ENCODE assay signal across 21 mouse cellular contexts in genomic region chr2:37519286-37519640, GRCm38 (mm10). TPM values are rescaled to one million over a fixed set of nuclear protein-coding genes. Genes with fewer than 3 reads are reported as not detected.
A peak's percentile ranks its signal among the peaks of the same experiment; 100 is the strongest.
DNase-seq lines count a peak whose midpoint lies in the region; ATAC-seq and TF ChIP-seq lines count a peak whose summit lies in the region.
"Had no signal": no experiment of that assay in that cellular context is flagged by ENCODE, and none has a peak within 500 bp of the region (broad histone marks: within the 10 kb centered on the region; RNA-seq: fewer than 3 reads in every experiment).

No protein-coding gene starts in this region.

- no peaks in the 10 kb centered on the region for H3K9me3 ChIP-seq in hindbrain, embryonic 14.5 days (ENCODE audit: control insufficient read depth, low read length)
- H3K9me3 ChIP-seq in hindbrain, embryonic 10.5 days = no peaks in the 10 kb centered on the region
- H3K9me3 ChIP-seq in lung, postnatal 0 days (ENCODE audit: low read length) = no peaks in the 10 kb centered on the region
- H3K9me3 ChIP-seq in hindbrain, embryonic 16.5 days (ENCODE audit: control insufficient read depth, low read length) = no peaks in the 10 kb centered on the region
- no peaks in the 10 kb centered on the region for H3K9me3 ChIP-seq in midbrain, postnatal 0 days (ENCODE audit: low read length)
- H3K9me3 ChIP-seq: embryonic facial prominence, embryonic 15.5 days; heart, embryonic 15.5 days; neural tube, embryonic 12.5 days had no signal

- no peaks in the 10 kb centered on the region for H3K27me3 ChIP-seq in hindbrain, embryonic 14.5 days (ENCODE audit: control insufficient read depth, insufficient read depth, low read length)
- no peaks in the 10 kb centered on the region for H3K27me3 ChIP-seq in hindbrain, embryonic 10.5 days (ENCODE audit: insufficient read depth, poor library complexity, severe bottlenecking)
- H3K27me3 ChIP-seq in lung, postnatal 0 days (replicated peaks; ENCODE audit: insufficient read depth, low read length) = no peaks in the 10 kb centered on the region
- no peaks in the 10 kb centered on the region for H3K27me3 ChIP-seq in hindbrain, embryonic 16.5 days (replicated peaks; ENCODE audit: control insufficient read depth, insufficient read depth, low read length)
- no peaks in the 10 kb centered on the region for H3K27me3 ChIP-seq in midbrain, postnatal 0 days (ENCODE audit: insufficient read depth, low read length)
- H3K27me3 ChIP-seq: embryonic facial prominence, embryonic 15.5 days; heart, embryonic 15.5 days; neural tube, embryonic 12.5 days had no signal

- no peak overlapping the region for H3K27ac ChIP-seq in hindbrain, embryonic 14.5 days
- no peak overlapping the region for H3K27ac ChIP-seq in hindbrain, embryonic 10.5 days
- H3K27ac ChIP-seq in lung, postnatal 0 days (ENCODE audit: low read length) = no peak overlapping the region
- H3K27ac ChIP-seq in hindbrain, embryonic 16.5 days (ENCODE audit: low read depth, low read length) = no peak overlapping the region
- H3K27ac ChIP-seq in midbrain, postnatal 0 days (ENCODE audit: low read depth, low read length) = no peak overlapping the region
- H3K27ac ChIP-seq: embryonic facial prominence, embryonic 15.5 days; heart, embryonic 15.5 days; neural tube, embryonic 12.5 days had no signal

- no peak for ATAC-seq in hindbrain, embryonic 14.5 days (ENCODE audit: low FRiP score)
- ATAC-seq in lung, postnatal 0 days = peak; percentile 58
- ATAC-seq in hindbrain, embryonic 16.5 days = no peak
- ATAC-seq in midbrain, postnatal 0 days (ENCODE audit: low FRiP score) = no peak

- 0 out of 2 replicates have a peak overlapping the region, but pooled peaks have one; percentile 36 for H3K9ac ChIP-seq in hindbrain, embryonic 14.5 days
- H3K9ac ChIP-seq in lung, postnatal 0 days (replicated peaks; ENCODE audit: low read depth) = no peak overlapping the region
- no peak overlapping the region for H3K9ac ChIP-seq in hindbrain, embryonic 16.5 days (ENCODE audit: low read depth, low read length)
- no peak overlapping the region for H3K9ac ChIP-seq in midbrain, postnatal 0 days (replicated peaks; ENCODE audit: low read length, poor library complexity, severe bottlenecking)
- H3K9ac ChIP-seq: embryonic facial prominence, embryonic 15.5 days; heart, embryonic 15.5 days; neural tube, embryonic 12.5 days had no signal

- no peak for DNase-seq in hindbrain, embryonic 14.5 days (ENCODE audit: low spot score)
- DNase-seq in hindbrain, embryonic 10.5 days (ENCODE audit: low spot score) = no peak
- DNase-seq in lung, postnatal 0 days (ENCODE audit: low spot score) = peak; percentile 32
- no peak for DNase-seq in lung, postnatal 14 days
- no peak for DNase-seq in midbrain, postnatal 0 days (ENCODE audit: low spot score)
- DNase-seq in left cerebral cortex, postnatal 4 days = no peak
- no peak for DNase-seq in layer of hippocampus, adult 9-10 months (ENCODE audit: low spot score)
- DNase-seq: B cell, adult 2 months; cerebellum, adult 2 months; cerebellum, postnatal 36 days; gastrocnemius, postnatal 36 days; kidney, adult 2 months; kidney, postnatal 10 days; layer of hippocampus, postnatal 36 days; liver; right cerebral cortex, postnatal 14 days; spleen, adult 18-20 months had no signal

- no peak for TF ChIP-seq CTCF in lung, postnatal 0 days (IDR thresholded peaks at IDR 0.05)
- TF ChIP-seq CTCF in midbrain, postnatal 0 days (IDR thresholded peaks at IDR 0.05) = no peak

- intact Hi-C loops in left cerebral cortex, postnatal 4 days (cut with DNase I) = loop anchor here (5.0 kb wide), 1 partner anchor 253 kb away; no protein-coding TSS in a partner anchor

- 0 out of 2 replicates have a peak, but pooled peaks cover 18% of the 10 kb centered on the region for H3K36me3 ChIP-seq in hindbrain, embryonic 14.5 days (replicated peaks; ENCODE audit: control insufficient read depth, insufficient read depth)
- H3K36me3 ChIP-seq in hindbrain, embryonic 10.5 days = peaks cover 24% of the 10 kb centered on the region
- H3K36me3 ChIP-seq in lung, postnatal 0 days (ENCODE audit: insufficient read depth, low read length) = no peaks in the 10 kb centered on the region; the same call in 1 of the 2 replicates
- H3K36me3 ChIP-seq in hindbrain, embryonic 16.5 days (ENCODE audit: control insufficient read depth, insufficient read depth, low read length) = no peaks in the 10 kb centered on the region
- H3K36me3 ChIP-seq in midbrain, postnatal 0 days (ENCODE audit: insufficient read depth, low read length) = no peaks in the 10 kb centered on the region
- H3K36me3 ChIP-seq: heart, embryonic 15.5 days had no signal

- peaks cover 34% of the 10 kb centered on the region for H3K4me1 ChIP-seq in hindbrain, embryonic 14.5 days (replicated peaks; ENCODE audit: control insufficient read depth, insufficient read depth, low read length)
- H3K4me1 ChIP-seq in hindbrain, embryonic 10.5 days (replicated peaks) = peaks cover 14% of the 10 kb centered on the region
- no peaks in the 10 kb centered on the region for H3K4me1 ChIP-seq in lung, postnatal 0 days (ENCODE audit: insufficient read depth, low read depth, low read length)
- peaks cover 14% of the 10 kb centered on the region for H3K4me1 ChIP-seq in hindbrain, embryonic 16.5 days (ENCODE audit: control insufficient read depth, insufficient read depth, low read depth, low read length)
- H3K4me1 ChIP-seq in midbrain, postnatal 0 days (ENCODE audit: insufficient read depth, low read length) = no peaks in the 10 kb centered on the region

- 93% methylated on average over 1 of the region's 1 CpGs for WGBS in hindbrain, embryonic 14.5 days
- 92% methylated on average over 1 of the region's 1 CpGs for WGBS in hindbrain, embryonic 10.5 days
- 69% methylated on average over 1 of the region's 1 CpGs for WGBS in lung, postnatal 0 days
- 65% methylated on average over 1 of the region's 1 CpGs for WGBS in hindbrain, embryonic 16.5 days
- 87% methylated on average over 1 of the region's 1 CpGs for WGBS in midbrain, postnatal 0 days

- peak overlapping the region; percentile 29 for H3K4me3 ChIP-seq in hindbrain, embryonic 14.5 days (replicated peaks; ENCODE audit: low read length)
- H3K4me3 ChIP-seq in hindbrain, embryonic 10.5 days = no peak overlapping the region
- H3K4me3 ChIP-seq in lung, postnatal 0 days (ENCODE audit: low read depth, low read length) = no peak overlapping the region
- H3K4me3 ChIP-seq in hindbrain, embryonic 16.5 days (ENCODE audit: low read length) = no peak overlapping the region; the same call in 1 of the 2 replicates
- H3K4me3 ChIP-seq in midbrain, postnatal 0 days (ENCODE audit: low read depth, low read length) = no peak overlapping the region
- H3K4me3 ChIP-seq: embryonic facial prominence, embryonic 15.5 days; heart, embryonic 15.5 days; neural tube, embryonic 12.5 days had no signal

- peak overlapping the region; percentile 55 for H3K4me2 ChIP-seq in hindbrain, embryonic 14.5 days (replicated peaks)
- H3K4me2 ChIP-seq in lung, postnatal 0 days (replicated peaks; ENCODE audit: low read depth, low read length) = no peak overlapping the region
- peak overlapping the region; percentile 62 for H3K4me2 ChIP-seq in hindbrain, embryonic 16.5 days (ENCODE audit: low read length)
- H3K4me2 ChIP-seq in midbrain, postnatal 0 days (ENCODE audit: low read depth, low read length, poor library complexity, severe bottlenecking) = peak overlapping the region; percentile 59; the same call in 1 of the 2 replicates
- H3K4me2 ChIP-seq: embryonic facial prominence, embryonic 15.5 days; heart, embryonic 15.5 days had no signal

- no peak for TF ChIP-seq EP300 in lung, postnatal 0 days (IDR thresholded peaks at IDR 0.05)

RNA-seq across cellular contexts. Expression of gene Gpr21, which starts 3.1 kb away (rescaled TPM):
- polyA plus RNA-seq in hindbrain, embryonic 14.5 days (2014; fragmentation: Nextera tagmentation; extraction: Ambion mirVana) = 26.0 and 26.1 TPM in 2 replicates
- 1.3 and 1.5 TPM in 2 replicates for polyA plus RNA-seq in hindbrain, embryonic 10.5 days (2016; fragmentation: Nextera tagmentation; extraction: Ambion mirVana)
- polyA plus RNA-seq in lung, postnatal 0 days (2015; fragmentation: Nextera tagmentation; extraction: Ambion mirVana) = 0.94 and 1.5 TPM in 2 replicates
- 14.8 and 15.9 TPM in 2 replicates for polyA plus RNA-seq in hindbrain, embryonic 16.5 days (2015; fragmentation: Nextera tagmentation; extraction: Ambion mirVana)
- total RNA-seq in midbrain, postnatal 0 days (2014; rRNA removed) = 35.6 and 46.5 TPM in 2 replicates
- 8.3 and 10.0 TPM in 2 replicates for polyA plus RNA-seq in midbrain, postnatal 0 days (2015; fragmentation: Nextera tagmentation; extraction: Ambion mirVana)
- total RNA-seq in left cerebral cortex, postnatal 4 days (2021) = 10 to 100 TPM; 32.3 to 40.2 TPM
